Mouse (Mus musculus) spleen, adult 12 weeks (tissue): Measurements from ENCODE around the gene Mn1.

Experiments
- DNase-seq: peaks from one replicate; pipeline ENCODE4 v3.0.0; 2022; ENCODE audit warnings: low spot score

The Mn1 gene

DNA sequence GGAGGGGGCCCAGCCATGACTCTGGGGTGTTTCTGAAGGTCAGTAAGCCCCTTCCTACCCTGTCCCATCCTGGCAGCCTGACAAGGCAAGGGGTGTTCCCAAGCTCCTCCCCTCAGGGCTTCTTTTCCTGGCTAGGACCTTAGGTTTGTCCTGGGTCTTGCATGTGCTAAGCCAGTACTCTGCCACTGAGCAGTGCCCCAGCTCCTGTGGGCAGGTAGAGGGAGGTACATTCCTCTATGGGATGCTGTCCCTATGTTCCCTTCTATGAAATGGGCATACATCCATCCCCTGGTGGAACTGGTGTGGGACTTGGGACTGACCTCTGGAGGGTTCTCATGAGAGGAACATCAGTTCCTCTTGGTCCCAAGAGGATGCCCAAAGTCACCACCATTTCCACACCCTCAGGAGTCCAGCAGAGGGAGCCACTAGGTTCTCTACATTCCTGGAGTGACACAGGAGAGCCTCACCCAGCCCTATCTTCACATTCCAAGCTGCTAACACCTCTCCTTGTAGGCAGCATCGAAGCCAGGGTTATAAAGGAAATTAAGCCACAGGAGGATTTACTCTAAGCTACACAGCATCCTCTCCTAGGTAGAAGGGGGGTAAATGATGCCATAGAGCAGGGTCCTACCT lies 7.6 kb upstream of the Mn1 start:
- DNase-seq, result no peak

- DNase-seq, result no peak
These were observed 6.5 kb upstream of the Mn1 start for GRCm38 (mm10) chr5:111410665-111411064.

DNA sequence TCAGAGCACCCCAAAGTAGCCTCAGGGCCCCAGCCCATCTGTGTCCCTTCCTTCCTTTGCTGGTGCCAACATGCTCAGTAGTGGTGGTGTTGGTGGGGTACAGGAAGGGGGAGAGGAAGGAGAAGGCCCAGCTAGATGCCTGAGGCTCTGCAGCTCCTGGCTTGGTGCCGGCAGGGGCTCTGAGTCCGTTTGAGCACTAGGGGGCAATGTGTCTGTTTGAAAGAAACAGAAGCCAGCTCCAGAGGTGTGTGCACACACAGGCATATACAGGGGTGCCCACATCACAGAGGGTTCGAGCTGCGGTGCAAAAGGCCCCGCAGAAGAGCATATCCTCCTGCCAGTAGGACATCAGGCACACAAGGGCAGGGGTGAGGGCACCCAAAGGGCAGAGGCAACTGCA lies 3.0 kb upstream of the Mn1 start:
- peak; percentile 19 for DNase-seq

DNA sequence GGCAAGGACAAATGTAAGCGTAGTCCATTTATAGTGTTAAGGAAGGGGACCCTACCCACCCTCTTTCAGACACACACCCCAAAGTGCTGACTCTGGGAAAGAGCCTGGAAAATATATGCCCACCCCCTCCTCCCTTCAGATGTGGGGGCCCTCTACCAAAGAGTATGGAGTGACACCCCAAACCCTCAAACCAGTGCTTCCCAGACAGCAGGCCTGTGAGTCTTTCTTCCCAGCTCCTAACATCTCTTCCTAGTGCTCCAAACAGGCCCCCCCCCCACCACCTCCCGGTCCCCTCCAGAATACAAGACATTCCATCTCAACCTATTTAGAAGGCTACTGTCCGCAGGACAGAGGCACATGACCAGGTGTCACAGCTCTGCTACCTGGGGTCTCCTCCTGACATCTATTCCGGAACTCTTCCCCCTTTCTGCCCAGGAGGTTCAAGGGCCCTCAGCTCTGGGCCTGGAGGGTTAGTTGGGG lies 2.4 kb upstream of the Mn1 start:
- no peak for DNase-seq

DNA sequence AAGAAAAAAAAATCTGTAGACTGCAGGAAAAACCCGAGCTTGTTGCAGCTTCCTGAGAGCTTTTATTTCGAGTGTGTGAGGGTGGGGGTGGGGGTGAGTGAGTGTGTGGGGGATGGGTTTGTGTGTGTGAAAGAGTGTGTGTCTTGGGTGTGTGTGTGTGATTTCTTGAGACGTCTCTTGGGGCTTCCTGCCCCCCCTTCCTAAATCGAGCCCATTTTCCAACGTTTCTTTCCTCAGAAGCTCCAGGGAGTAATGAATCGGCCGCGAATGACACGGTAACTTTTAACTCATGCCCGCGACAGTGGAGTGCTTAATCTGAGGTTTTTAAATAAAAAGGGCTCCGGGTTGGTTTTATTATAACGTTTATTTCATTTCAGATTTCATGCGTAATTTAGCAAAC lies 1.6 kb upstream of the Mn1 start:
- no peak for DNase-seq

GRCm38 (mm10) chr5:111416048-111416447 lies 1.1 kb upstream of the Mn1 start:
- DNase-seq, result no peak

DNA sequence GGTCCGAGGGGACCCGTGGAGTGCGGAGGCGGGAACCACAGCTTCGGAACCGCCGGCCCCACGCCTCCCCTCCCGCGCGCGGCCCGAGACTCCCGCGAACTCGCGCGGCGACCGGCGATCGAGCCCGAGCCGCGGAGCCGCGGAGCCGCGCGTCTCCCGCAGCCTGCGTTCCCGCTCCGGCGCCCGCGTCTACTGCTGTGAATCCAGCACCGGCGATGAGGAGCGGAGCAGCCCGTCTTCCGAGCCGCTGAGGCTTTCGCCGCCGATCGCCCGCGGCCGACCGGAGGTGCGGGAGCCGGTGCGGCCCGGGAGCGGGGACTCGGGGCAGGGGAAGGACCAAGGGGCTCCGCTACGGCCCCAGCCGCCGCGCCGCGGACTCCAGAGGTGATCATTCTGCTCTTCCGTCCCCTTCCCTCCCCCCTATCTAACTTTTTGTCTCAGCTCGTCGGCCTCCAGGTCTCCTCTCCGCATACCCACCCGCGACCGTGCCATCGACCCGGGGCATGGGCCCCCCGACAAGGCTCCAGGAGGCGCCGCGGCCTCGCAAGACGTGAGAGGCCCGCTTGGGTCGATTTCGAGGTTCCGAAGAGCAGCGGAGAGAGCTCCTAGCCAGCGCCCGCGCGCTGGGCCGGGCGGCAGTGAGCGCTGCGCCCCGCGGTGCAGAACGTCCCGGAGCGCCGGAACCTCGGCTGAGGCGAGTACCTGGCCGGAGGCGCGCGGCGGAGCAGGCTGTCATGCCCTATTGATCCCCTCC lies 393 bp downstream of the Mn1 start:
- no peak for DNase-seq

DNA sequence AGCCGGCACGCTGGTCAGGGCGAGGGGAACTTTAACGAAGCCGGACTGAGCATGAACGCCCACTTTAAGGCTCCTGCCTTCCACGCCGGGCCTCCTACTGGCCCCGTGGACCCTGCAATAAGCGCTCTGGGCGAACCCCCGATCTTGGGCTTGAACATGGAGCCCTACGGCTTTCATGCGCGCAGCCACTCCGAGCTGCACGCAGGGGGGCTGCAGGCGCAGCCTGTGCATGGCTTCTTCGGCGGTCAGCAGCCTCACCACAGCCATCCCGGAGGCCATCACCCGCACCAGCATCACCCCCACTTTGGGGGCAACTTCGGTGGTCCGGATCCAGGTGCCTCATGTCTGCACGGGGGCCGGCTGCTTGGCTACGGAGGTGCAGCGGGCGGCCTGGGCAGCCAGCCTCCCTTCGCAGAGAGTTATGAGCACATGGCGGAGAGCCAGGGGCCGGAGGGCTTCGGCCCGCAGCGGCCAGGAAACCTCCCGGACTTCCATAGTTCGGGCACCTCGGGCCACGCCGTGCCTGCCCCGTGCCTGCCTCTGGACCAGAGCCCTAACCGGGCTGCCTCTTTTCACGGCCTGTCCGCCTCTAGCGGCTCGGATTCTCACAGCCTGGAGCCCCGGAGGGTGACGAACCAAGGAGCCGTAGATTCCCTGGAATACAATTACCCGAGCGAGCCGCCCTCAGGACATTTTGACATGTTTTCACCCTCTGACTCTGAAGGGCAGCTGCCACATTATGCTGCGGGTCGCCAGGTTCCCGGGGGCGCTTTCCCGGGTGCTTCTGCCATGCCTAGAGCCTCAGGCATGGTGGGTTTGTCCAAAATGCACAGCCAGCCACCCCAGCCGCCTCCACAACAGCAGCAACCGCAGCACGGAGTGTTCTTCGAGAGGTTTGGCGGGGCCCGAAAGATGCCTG lies 1.3 kb downstream of the Mn1 start:
- no peak for DNase-seq

DNA sequence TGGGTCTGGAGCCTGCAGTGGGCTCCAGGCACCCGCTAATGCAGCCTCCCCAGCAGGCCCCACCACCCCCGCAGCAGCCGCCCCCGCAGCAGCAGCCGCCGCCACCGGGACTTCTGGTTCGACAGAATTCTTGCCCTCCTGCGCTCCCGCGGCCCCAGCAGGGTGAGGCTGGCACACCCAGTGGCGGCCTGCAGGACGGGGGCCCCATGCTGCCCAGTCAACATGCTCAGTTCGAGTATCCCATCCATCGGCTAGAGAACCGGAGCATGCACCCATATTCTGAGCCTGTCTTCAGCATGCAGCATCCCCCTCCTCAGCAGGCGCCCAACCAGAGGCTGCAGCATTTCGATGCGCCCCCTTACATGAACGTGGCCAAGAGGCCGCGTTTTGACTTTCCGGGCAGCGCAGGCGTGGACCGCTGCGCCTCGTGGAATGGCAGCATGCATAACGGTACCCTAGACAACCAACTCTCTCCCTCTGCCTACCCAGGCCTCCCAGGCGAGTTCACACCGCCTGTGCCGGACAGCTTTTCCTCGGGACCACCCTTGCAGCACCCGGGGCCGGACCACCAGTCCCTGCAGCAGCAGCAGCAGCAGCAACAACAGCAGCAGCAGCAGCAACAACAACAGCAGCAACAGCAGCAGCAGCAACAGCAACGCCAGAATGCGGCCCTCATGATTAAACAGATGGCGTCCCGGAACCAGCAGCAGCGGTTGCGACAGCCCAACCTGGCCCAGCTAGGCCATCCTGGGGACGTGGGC lies 2.1 kb downstream of the Mn1 start:
- no peak for DNase-seq

DNA sequence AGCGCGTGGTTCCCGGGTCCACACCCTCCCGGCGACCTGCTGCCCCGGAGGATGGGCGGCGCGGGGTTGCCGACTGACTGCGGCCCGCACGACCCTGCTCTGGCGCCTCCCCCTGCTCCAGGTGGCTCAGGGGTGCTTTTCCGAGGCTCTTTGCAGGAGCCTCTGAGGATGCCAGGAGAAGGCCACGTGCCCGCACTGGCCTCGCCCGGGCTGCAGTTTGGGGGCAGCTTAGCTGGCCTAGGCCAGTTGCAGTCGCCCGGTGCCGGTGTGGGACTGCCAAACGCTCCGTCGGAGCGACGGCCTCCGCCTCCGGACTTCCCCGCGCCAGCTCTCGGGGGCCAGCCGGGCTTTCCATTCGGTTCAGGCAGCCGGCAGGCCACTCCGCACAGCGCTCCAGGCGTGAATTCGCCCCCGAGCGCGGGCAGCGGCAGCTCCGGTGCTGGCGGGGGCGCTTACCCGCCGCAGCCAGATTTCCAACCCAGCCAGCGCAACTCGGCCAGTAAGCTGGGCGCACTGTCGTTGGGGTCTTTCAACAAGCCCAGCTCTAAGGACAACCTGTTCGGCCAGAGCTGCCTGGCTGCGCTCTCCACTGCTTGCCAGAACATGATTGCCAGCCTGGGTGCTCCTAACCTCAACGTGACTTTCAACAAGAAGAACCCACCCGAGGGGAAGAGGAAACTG lies 3.0 kb downstream of the Mn1 start:
- DNase-seq, result no peak

- DNase-seq, result no peak
These were observed 3.7 kb downstream of the Mn1 start for GRCm38 (mm10) chr5:111420896-111421295.

DNA sequence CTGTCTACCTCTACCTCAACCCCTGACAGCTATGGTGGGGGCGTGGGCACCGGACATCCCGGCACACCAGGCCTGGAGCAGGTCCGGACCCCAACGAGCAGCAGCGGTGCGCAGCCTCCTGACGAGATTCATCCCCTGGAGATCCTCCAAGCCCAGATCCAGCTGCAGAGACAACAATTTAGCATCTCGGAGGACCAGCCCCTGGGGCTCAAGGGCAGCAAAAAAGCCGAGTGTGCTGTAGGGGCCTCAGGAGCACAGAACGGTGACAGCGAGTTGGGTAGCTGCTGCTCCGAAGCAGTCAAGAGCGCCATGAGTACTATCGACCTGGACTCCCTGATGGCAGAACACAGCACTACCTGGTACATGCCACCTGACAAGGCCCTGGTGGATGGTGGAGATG lies 4.3 kb downstream of the Mn1 start:
- DNase-seq, result no peak

GRCm38 (mm10) chr5:111422058-111422800 lies 5.1 kb downstream of the Mn1 start:
- DNase-seq, result no peak

DNA sequence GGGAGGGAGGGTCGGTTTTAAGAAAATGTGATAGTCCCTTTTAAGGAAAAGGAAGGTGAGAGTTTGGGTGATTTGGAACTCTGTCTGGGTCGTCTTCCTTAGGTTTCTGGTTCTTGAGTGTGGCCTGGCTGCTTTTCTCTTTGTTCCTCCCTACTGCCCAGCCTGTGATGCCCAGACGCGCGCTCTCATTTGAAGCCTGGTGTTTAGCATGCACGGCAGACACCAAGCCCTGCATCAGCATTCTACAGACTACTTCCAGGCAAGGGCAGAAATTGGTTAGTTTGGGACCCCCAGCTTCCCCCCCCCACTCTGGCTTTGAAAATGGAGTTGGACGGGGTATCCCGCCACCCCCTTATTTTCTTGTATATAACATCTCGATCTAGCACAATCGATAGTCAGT lies 5.8 kb downstream of the Mn1 start:
- DNase-seq, result no peak

DNA sequence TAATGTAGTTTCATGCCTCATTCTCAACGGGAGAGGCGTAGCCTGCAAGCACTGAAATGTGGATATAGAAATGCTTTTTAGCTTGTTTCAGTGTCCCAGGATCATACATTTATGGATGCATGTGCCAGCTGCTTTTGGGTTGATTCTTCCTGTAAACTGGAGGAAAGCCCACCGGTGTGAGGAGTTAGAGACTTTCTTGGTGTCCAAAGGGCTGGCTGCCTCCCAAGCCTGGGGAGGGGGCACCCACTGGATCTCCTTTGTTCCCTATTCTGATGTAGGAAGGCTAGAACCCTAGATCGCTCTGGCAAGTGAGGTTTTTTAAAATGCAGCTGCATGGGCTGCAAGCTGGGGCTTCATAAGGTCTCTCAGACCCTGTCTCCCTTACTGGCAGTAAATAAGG lies 6.5 kb downstream of the Mn1 start:
- no peak for DNase-seq

DNA sequence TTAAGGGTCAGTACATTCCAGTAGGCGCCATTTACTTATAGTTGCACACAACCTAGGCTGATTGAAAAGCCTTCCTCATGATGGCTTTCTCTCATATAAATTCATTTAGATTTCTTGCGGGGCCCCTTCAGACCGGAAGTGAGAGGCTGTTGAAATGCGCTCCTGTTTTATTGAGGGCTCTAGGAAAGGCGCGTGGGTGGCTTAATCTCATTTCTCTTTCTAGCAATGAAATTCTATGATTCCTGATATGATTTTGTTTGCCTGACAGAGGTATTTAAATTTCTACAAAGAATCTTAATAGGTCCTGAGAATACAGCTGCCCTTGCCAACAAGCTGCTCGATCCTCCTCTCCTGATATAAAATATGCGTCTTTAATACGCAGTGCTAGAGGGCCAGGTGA lies 8.7 kb downstream of the Mn1 start:
- no peak for DNase-seq

DNA sequence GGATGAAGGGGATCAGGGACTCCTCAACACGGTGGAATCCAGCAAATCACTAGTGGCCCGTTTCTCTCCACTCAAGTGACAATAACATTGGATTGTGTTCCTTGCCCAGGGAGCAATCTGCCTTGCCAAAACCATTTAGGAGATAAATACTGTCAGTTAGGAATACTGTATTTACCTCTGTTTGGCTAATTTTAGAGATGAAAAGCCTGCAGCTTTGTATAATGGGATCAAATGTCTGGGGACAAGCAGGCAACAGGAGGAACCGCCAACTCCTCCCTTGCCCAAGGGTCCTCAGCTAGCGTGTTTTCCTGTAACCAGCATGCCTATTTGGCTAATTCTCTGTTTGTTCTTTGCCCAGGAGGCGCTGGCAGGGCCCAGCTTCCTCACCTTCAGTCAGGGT lies 9.1 kb downstream of the Mn1 start:
- DNase-seq, result no peak

GRCm38 (mm10) chr5:111428882-111429281 lies 11.7 kb downstream of the Mn1 start:
- DNase-seq, result no peak

- DNase-seq, result no peak
These were observed 12.6 kb downstream of the Mn1 start for GRCm38 (mm10) chr5:111429726-111430125.

GRCm38 (mm10) chr5:111431007-111431730 lies 14.0 kb downstream of the Mn1 start:
- no peak for DNase-seq
